Mouse (Mus musculus) spleen, embryonic (tissue): ENCODE results near the gene Cacng5.

ENCODE experiments used
- CTCF ChIA-PET: fragments of 350-600 bp; sonication (Branson Sonifier 250); formaldehyde crosslinking; loops from one replicate; lab custom pipeline; 2022; lab: Charles Lee

Gene Cacng5

DNA sequence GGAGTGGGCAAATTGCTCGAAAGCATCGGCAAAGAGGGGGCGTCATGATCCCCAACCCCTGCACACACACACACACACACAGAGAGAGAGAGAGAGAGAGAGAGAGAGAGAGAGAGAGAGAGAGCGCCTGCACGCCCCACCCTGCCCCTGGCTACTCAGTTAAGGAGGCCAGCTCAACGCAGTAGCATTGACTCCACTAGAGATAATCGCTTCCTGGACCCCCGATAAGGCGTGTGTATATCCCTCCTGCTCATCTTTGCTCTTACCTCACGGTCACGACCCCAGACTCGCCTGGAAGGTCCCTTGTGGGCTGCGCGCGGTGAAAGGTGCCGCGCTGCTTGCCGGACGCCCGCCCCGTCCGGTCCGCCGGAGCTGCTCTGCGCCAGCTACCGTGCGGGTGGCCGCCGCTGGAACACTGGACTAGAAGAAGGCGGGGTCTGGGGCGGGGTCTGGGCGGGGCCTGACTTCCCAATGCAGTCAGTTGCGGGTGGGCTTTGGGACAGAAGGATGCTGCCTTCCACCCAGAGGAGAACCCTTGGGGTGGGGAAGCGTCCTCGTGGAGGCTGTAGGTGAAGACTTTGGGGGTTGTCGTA is at the start of gene Cacng5:
Cacng5 (minus strand) TSS at position 422 of the 593 bp plus-strand sequence.
- CTCF ChIA-PET: no interaction called here

- CTCF ChIA-PET: no interaction called here
These were observed 42.9 kb upstream of the Cacng5 start for GRCm38 (mm10) chr11:107957566-107958350.

DNA sequence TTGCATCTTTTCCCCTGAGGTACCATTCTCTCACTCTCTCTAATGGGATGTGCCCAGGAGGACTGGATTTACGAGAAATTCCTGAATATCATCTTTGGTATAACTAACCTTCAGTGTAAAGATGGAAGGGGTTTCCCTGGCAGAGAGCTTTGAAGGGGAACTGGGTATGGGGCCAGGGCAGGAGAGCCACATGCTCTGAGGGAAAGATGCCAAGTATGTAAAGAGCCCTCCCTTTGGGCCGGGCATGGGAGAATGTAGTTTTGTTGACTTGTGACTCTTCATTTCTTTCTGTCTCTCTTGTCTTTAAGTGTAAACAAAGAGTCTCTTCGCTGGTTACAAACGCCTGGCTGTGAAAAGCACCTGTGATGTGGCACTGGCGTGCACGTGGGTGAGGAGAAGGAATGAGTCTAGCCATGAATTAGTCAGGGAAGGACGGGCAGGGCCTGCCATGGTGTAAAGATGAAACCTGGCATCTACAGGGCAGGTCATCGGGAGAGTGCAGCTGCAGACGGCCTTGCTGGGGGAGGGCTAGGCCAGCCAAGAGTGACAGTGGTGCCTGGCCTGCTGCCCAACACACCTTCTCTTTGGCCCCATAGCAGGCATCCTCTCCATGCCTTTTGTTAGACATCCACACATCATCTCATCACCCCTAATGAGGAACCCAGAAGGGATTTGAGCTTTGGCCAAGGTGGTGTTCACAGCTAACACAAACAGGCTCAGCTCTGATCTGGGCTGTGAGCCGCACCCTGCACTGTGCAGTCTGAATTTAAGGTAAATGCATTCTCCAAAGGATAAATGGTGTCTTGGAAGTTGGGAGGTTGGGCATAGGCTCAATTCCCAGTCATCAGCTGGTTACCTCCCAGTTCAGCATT is 40.6 kb upstream of the Cacng5 start:
- CTCF ChIA-PET: no interaction called here

- CTCF ChIA-PET: no interaction called here
These were observed 36.6 kb upstream of the Cacng5 start for GRCm38 (mm10) chr11:107951431-107951830.

DNA sequence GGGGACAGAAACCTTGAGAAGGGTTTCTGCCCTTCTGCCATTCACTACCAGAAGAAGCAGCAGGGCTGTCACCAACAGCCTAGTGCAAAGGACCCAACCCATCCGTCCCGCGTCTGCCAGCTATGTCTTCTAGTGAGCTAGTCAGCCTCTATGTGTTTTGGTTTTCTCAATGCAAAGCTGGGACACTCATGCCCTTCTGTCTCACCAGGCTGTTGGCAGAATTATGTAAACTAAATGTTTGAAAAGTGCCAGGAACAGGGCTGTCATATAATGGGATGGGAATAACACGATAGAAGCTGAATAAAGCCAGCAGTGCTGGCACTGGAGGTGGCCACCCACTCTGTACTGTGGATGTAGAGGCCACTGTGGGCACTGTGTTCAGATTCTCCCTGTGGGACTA is 35.8 kb upstream of the Cacng5 start:
- CTCF ChIA-PET: no interaction called here

DNA sequence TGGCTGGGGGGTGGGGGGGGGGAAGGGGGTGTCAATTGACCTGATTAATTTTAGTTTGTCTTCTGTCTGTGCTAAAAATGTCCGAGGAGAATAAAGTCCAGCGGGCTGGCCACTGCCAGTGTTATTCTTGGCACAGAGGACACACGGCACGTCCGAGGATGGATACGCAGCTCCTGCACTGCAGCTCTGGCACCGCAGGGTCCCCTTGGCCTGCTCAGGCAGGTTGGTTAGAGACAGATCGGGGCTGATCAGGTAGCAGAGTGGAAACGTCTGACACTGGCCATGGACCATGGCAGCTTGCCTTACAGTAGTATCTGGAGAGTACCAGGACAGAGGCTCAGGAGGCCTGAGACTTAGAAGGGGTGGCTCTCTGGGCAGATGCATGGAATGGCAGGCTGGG is 35.4 kb upstream of the Cacng5 start:
- CTCF ChIA-PET: no interaction called here

DNA sequence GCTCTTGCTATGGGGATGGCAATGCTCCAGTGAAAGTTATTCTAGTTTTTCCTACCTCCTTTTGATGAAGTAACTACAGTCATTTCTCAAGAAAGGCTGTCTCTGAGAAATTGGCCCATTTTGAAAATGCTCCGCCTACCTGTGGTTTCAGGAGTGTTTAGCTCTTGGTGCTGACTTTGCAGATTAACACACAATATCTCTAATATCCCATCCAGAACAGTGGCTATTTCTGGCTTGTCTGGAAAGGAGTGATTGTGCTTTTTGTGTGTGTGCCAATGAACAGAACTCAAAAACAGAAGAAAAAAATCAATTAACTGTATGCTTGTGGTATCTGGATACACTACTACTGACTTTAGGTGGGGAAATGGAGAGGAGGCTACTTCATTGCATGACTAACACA is 33.1 kb upstream of the Cacng5 start:
- CTCF ChIA-PET: no interaction called here

GRCm38 (mm10) chr11:107946823-107947222 is 32.0 kb upstream of the Cacng5 start:
- CTCF ChIA-PET: no interaction called here

DNA sequence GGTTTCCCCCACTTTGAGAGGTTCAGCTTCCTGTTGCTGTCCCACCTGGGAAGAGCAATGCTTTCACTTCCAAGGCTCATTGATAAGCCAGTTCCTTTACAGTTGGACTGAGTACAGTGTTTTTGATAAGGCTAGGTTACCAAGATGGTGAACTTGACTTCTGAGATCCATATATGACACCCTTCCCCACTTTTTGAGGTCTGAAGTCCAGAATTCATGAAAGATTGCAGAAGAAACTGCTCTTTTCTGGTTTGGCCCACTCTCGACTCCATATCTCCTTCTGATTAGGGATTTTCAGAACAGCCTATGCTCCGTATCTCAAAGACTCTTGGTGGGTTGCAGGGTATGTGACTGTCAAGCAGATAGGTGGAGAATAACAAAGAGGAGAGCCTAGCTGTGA is 22.1 kb upstream of the Cacng5 start:
- CTCF ChIA-PET: no interaction called here

GRCm38 (mm10) chr11:107931721-107932120 is 16.9 kb upstream of the Cacng5 start:
- CTCF ChIA-PET: no interaction called here

- CTCF ChIA-PET: no interaction called here
These were observed 16.4 kb upstream of the Cacng5 start for GRCm38 (mm10) chr11:107931288-107931687.

DNA sequence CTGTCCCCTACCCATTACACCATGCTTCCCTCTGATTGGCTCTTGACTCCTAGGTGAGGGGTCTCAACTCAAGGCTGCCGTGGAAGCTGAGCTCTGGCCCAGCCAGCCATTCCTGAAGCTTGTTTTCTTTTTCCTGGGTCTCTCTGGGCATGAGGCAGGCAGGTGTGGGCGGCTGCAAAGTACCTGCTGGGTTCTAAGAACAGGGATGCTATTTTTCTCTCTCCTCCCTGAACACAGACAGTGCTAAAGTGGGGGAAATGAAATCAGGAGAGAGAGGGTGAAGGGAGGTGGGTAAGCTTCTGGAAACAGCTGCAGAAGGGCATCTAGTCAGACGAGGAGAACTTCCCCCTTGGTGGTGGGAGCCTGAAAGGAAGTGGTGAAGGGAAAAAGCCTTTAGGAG is 14.9 kb upstream of the Cacng5 start:
- CTCF ChIA-PET: no interaction called here

GRCm38 (mm10) chr11:107919852-107920508 is 5.1 kb upstream of the Cacng5 start:
- CTCF ChIA-PET: no interaction called here

GRCm38 (mm10) chr11:107917721-107918235 is 2.9 kb upstream of the Cacng5 start:
- CTCF ChIA-PET: interaction anchor here (0.7 kb wide), 1 partner anchor 66 kb away, joined by 4 read pairs; no protein-coding TSS in a partner anchor

GRCm38 (mm10) chr11:107913317-107913716 is 1.5 kb downstream of the Cacng5 start:
- CTCF ChIA-PET: no interaction called here

DNA sequence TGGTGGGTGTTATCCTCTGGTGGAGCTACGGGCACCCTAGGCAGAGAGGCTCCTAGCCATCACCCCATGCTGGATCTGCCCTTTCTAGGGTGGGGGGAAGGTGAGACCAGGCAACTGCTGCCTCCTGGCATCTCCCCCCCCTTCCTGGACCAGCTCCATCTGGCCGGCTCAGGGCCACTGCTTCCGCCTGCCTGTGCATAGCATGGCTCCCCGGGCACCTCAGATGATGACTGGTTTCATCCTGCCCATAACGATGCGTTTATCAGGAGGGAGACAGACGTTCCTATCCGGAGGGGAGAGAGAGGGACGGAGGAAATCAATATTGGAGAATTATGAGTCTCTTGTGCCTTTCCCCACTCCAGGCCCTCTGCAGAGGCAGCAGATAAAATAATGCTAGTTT is 9.5 kb downstream of the Cacng5 start:
- CTCF ChIA-PET: no interaction called here

- CTCF ChIA-PET: no interaction called here
These were observed 10.8 kb downstream of the Cacng5 start for GRCm38 (mm10) chr11:107903966-107904605.

DNA sequence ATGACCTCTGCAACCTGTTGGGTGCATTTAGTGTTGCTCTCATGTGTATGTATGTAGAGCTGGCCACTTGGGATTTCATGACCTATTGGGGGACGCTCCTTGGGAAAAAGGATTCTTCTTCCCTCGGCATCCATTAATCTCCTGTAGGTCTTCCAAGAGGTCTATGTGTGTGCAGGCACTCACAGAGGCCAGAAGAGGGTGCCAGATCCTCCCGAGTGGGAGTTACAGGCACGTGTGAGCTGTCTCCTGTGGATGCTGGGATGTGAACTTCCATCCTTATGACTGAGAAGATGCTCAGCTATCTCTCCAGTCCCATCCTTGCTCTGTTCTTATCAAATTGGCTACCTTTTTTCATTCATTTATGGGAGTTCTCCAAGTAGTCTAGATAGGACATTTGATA is 14.4 kb downstream of the Cacng5 start:
- CTCF ChIA-PET: no interaction called here

GRCm38 (mm10) chr11:107898698-107899097 is 16.2 kb downstream of the Cacng5 start:
- CTCF ChIA-PET: no interaction called here

GRCm38 (mm10) chr11:107895635-107896034 is 19.2 kb downstream of the Cacng5 start:
- CTCF ChIA-PET: no interaction called here

- CTCF ChIA-PET: interaction anchor here (0.5 kb wide), 1 partner anchor 1776 kb away, joined by 11 read pairs; no protein-coding TSS in a partner anchor
These were observed 23.5 kb downstream of the Cacng5 start for GRCm38 (mm10) chr11:107891377-107891776.
